Mouse (Mus musculus): ENCODE measurements around the gene Gdf9.

DNA sequence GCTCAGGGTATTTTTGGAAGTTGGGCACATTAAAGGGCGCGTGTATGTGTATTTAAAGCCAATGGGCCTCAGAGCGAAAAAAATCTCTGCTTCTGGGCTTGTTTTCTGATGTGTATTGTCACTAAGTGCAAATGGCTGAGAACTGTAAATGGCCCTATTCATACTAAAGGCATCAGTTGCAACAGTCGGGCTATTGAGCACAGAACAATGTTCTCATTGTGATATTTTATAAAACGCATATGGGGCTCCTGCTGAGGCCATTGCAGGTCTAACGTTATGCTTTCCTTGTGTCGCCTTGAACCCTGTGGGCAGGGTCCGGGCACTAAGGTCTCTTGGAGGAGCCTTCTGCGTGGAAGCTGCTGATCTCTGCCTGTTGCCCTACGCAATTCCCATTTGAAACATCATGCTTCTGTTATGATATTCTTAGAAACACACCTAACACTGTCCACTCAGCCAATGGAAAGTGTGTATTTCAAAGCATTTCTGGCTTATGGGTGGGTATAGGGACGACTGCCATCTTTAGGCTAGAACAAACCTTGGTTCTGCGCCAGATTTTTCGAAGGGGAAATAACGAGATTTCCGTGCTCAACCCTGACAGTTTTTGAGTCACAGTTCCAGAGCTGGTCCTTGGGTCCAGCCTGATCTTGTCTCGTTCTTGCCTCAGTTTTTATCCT, 38.6 kb downstream of the Gdf9 start:
- TF ChIP-seq CTCF (IDR thresholded peaks at IDR 0.05; ENCODE audit: insufficient read depth, low read depth, low read length) (no peak), POLR2A (IDR thresholded peaks at IDR 0.05; ENCODE audit: insufficient read depth, low read depth, low read length) (no peak)
